42 mouse cellular contexts compared by ENCODE assay signal in genomic region chr9:99854486-99854885, GRCm38 (mm10). TPM values are rescaled to one million over a fixed set of nuclear protein-coding genes. Genes with fewer than 3 reads are reported as not detected.
"Had no signal": no experiment of that assay in that cellular context is flagged by ENCODE, and none has a peak within 500 bp of the region (broad histone marks: within the 10 kb centered on the region; RNA-seq: fewer than 3 reads in every experiment).

No protein-coding gene starts in this region.

- H3K27me3 ChIP-seq: liver, embryonic 15.5 days had no signal

- H3K9me3 ChIP-seq: limb, embryonic 10.5 days; limb, embryonic 12.5 days; limb, embryonic 13.5 days; limb, embryonic 15.5 days; liver, embryonic 12.5 days; liver, embryonic 13.5 days; liver, embryonic 15.5 days; lung, embryonic 15.5 days; megakaryocyte, embryonic 14.5 days; midbrain, embryonic 10.5 days; midbrain, embryonic 12.5 days; midbrain, embryonic 13.5 days; midbrain, embryonic 15.5 days; neural tube, embryonic 12.5 days had no signal

- H3K4me2 ChIP-seq: limb, embryonic 12.5 days; limb, embryonic 13.5 days; limb, embryonic 15.5 days; liver, embryonic 11.5 days; liver, embryonic 12.5 days; liver, embryonic 13.5 days; liver, embryonic 15.5 days; lung, embryonic 14.5 days; lung, embryonic 15.5 days; midbrain, embryonic 12.5 days; midbrain, embryonic 13.5 days; midbrain, embryonic 15.5 days; neural tube, embryonic 12.5 days had no signal

- H3K36me3 ChIP-seq: limb, embryonic 10.5 days; limb, embryonic 12.5 days; limb, embryonic 13.5 days; limb, embryonic 15.5 days; liver, embryonic 12.5 days; liver, embryonic 13.5 days; liver, embryonic 15.5 days; lung, embryonic 15.5 days; midbrain, embryonic 10.5 days; midbrain, embryonic 12.5 days; midbrain, embryonic 13.5 days; midbrain, embryonic 15.5 days; neural tube, embryonic 12.5 days had no signal

- ATAC-seq: liver, embryonic 12.5 days; liver, postnatal 0 days; lung, postnatal 0 days; midbrain, embryonic 13.5 days; midbrain, embryonic 15.5 days; midbrain, embryonic 16.5 days had no signal

- H3K9ac ChIP-seq: limb, embryonic 12.5 days; limb, embryonic 13.5 days; limb, embryonic 15.5 days; liver, embryonic 12.5 days; liver, embryonic 13.5 days; liver, embryonic 14.5 days; liver, embryonic 15.5 days; liver, postnatal 0 days; lung, embryonic 14.5 days; lung, embryonic 15.5 days; midbrain, embryonic 12.5 days; midbrain, embryonic 13.5 days; midbrain, embryonic 15.5 days; neural tube, embryonic 12.5 days had no signal

- H3K27ac ChIP-seq: left cerebral cortex, adult 2 months; limb, embryonic 10.5 days; limb, embryonic 12.5 days; limb, embryonic 13.5 days; limb, embryonic 15.5 days; liver, embryonic 12.5 days; liver, embryonic 13.5 days; liver, embryonic 14.5 days; liver, embryonic 15.5 days; lung, embryonic 15.5 days; macrophage; midbrain, embryonic 10.5 days; midbrain, embryonic 12.5 days; midbrain, embryonic 13.5 days; midbrain, embryonic 15.5 days; neural tube, embryonic 12.5 days had no signal

- H3K4me3 ChIP-seq: left cerebral cortex, adult 2 months; limb, embryonic 10.5 days; limb, embryonic 12.5 days; limb, embryonic 13.5 days; limb, embryonic 15.5 days; liver, embryonic 12.5 days; liver, embryonic 13.5 days; liver, embryonic 15.5 days; lung, embryonic 15.5 days; megakaryocyte, embryonic 14.5 days; midbrain, embryonic 10.5 days; midbrain, embryonic 12.5 days; midbrain, embryonic 13.5 days; midbrain, embryonic 15.5 days; myocyte; neural tube, embryonic 12.5 days had no signal

- H3K4me1 ChIP-seq: limb, embryonic 10.5 days; limb, embryonic 12.5 days; limb, embryonic 13.5 days; limb, embryonic 15.5 days; liver, embryonic 12.5 days; liver, embryonic 13.5 days; liver, embryonic 15.5 days; lung, embryonic 15.5 days; megakaryocyte, embryonic 14.5 days; midbrain, embryonic 10.5 days; midbrain, embryonic 13.5 days; midbrain, embryonic 15.5 days; neural tube, embryonic 12.5 days had no signal

- DNase-seq: left cerebral cortex, postnatal 4 days; liver; liver, embryonic 13.5 days; liver, postnatal 0 days; lung, adult 18-20 months; lung, adult 2 months; lung, embryonic 14.5 days; lung, postnatal 10 days; lung, postnatal 14 days; lung, postnatal 36 days; lung, postnatal 4 days had no signal

RNA-seq across cellular contexts. Expression of gene Sox14, which starts 21.5 kb away (rescaled TPM):
- total RNA-seq: left cerebral cortex, adult 2 months; left cerebral cortex, postnatal 10 days; left cerebral cortex, postnatal 14 days; left cerebral cortex, postnatal 25 days; left cerebral cortex, postnatal 36 days; left cerebral cortex, postnatal 4 days; liver, adult 2 months; megakaryocyte progenitor cell, adult 5-6 weeks; megakaryocyte, adult 5-6 weeks; megakaryocyte-erythroid progenitor cell, adult 5-6 weeks; monocyte, adult 5-6 weeks had no signal
- polyA plus RNA-seq: limb, embryonic 15.5 days; liver, adult 2 months; liver, embryonic 11.5 days; liver, embryonic 12.5 days; liver, embryonic 13.5 days; liver, embryonic 14.5 days; liver, embryonic 15.5 days; liver, embryonic 16.5 days; liver, postnatal 0 days; lung, adult 2 months; lung, embryonic 15.5 days; lung, embryonic 16.5 days; lung, postnatal 0 days; macrophage; myocyte had no signal
